Mouse (Mus musculus) mesoderm, embryonic 11.5 days (tissue): ENCODE measurements around the gene Igfbp6.
A peak's percentile ranks its signal among the peaks of the same experiment; 100 is the strongest.

Source experiments
- DNase-seq: peaks from one replicate; pipeline ENCODE4 v3.0.0-alpha.2; 2012; ENCODE audit warnings: low read depth, low spot score

Igfbp6 gene

GRCm38 (mm10) chr15:102144274-102144711 lies at the start of gene Igfbp6:
Igfbp6 (plus strand) TSS chr15:102144362.
- DNase-seq, result no peak

GRCm38 (mm10) chr15:102094988-102095387 lies 49.2 kb upstream of the Igfbp6 start:
- no peak for DNase-seq

GRCm38 (mm10) chr15:102097147-102097915 lies 46.8 kb upstream of the Igfbp6 start:
- no peak for DNase-seq

GRCm38 (mm10) chr15:102097991-102098555 lies 46.1 kb upstream of the Igfbp6 start:
- no peak for DNase-seq

- DNase-seq, result no peak
Measured at GRCm38 (mm10) chr15:102099260-102099659, 44.9 kb upstream of the Igfbp6 start.

GRCm38 (mm10) chr15:102099771-102100160 lies 44.4 kb upstream of the Igfbp6 start:
- no peak for DNase-seq

- peak; percentile 73 for DNase-seq
Measured at GRCm38 (mm10) chr15:102100161-102100981, 43.8 kb upstream of the Igfbp6 start, which contains the start of gene Tns2. Tns2 (plus strand) TSS chr15:102100413.

GRCm38 (mm10) chr15:102100996-102101671 lies 43.0 kb upstream of the Igfbp6 start:
- no peak for DNase-seq

GRCm38 (mm10) chr15:102101672-102102541 lies 42.3 kb upstream of the Igfbp6 start:
- DNase-seq, result no peak

GRCm38 (mm10) chr15:102102548-102103121 lies 41.5 kb upstream of the Igfbp6 start:
- DNase-seq, result no peak

- DNase-seq, result no peak
Measured at GRCm38 (mm10) chr15:102103371-102103946, 40.7 kb upstream of the Igfbp6 start.

- DNase-seq, result peak; percentile 68
Measured at GRCm38 (mm10) chr15:102103947-102104555, 40.1 kb upstream of the Igfbp6 start.

GRCm38 (mm10) chr15:102105360-102105759 lies 38.8 kb upstream of the Igfbp6 start:
- DNase-seq, result no peak

- no peak for DNase-seq
Measured at GRCm38 (mm10) chr15:102105764-102106730, 38.1 kb upstream of the Igfbp6 start.

- no peak for DNase-seq
Measured at GRCm38 (mm10) chr15:102106754-102107456, 37.3 kb upstream of the Igfbp6 start.

- peak; percentile 77 for DNase-seq
Measured at GRCm38 (mm10) chr15:102107689-102108573, 36.2 kb upstream of the Igfbp6 start.
